Mouse (Mus musculus) heart, adult 2 months (tissue): Measurements from ENCODE around the gene 2310030G06Rik. TPM values are rescaled to one million over a fixed set of nuclear protein-coding genes. Genes with fewer than 3 reads are reported as not detected.

ENCODE experiments used
- DNase-seq, 2 experiments: peaks; one replicate each; pipeline ENCODE4 v3.0.0; 2021
- H3K27ac ChIP-seq: fragments of 200-600 bp; 2 replicates; pipeline ENCODE4 v1.8.1; 2022
- H3K27me3 ChIP-seq: fragments of 200-500 bp; 2 replicates; pipeline ENCODE4 v1.6.1; 2012; ENCODE audit warnings: mild to moderate bottlenecking, low read length, inconsistent platforms, mixed read lengths; ENCODE audit not compliant: control insufficient read depth, insufficient read depth
- H3K36me3 ChIP-seq: fragments of 200-500 bp; 2 replicates; pipeline ENCODE4 v1.6.1; 2012; ENCODE audit warnings: low read length, inconsistent platforms; ENCODE audit not compliant: control insufficient read depth, insufficient read depth
- H3K4me1 ChIP-seq: fragments of 200-500 bp; 2 replicates; pipeline ENCODE4 v1.6.1; 2011; ENCODE audit warnings: low read length; ENCODE audit not compliant: control insufficient read depth, insufficient read depth
- H3K4me3 ChIP-seq: fragments of 200-600 bp; 2 replicates; pipeline ENCODE4 v1.8.1; 2022
- H3K79me2 ChIP-seq: fragments of 200-500 bp; replicated peaks from 2 replicates; pipeline ENCODE4 v1.6.1; 2012; ENCODE audit warnings: mild to moderate bottlenecking, inconsistent platforms, low read length, moderate library complexity, mixed read lengths; ENCODE audit not compliant: control insufficient read depth, insufficient read depth
- H3K9ac ChIP-seq: fragments of 200-500 bp; 2 replicates; pipeline ENCODE4 v1.6.1; 2012; ENCODE audit warnings: low read depth, mild to moderate bottlenecking, control low read depth, inconsistent platforms, low read length, mixed read lengths
- CTCF ChIP-seq: fragments of 200-600 bp; IDR thresholded peaks from 2 replicates; pipeline ENCODE4 v1.8.1; 2022; ENCODE audit warnings: antibody characterized with exemption, mild to moderate bottlenecking, moderate library complexity
- EP300 ChIP-seq: fragments of 200-500 bp; IDR thresholded peaks from 2 replicates; pipeline ENCODE4 v1.6.1; 2011; ENCODE audit warnings: low read depth, low read length, control low read depth; ENCODE audit not compliant: insufficient read depth
- POLR2A ChIP-seq: fragments of 200-500 bp; IDR thresholded peaks from 2 replicates; pipeline ENCODE4 v1.6.1; 2011; ENCODE audit warnings: mild to moderate bottlenecking, low read depth, low read length, control low read depth; ENCODE audit not compliant: insufficient read depth
- WGBS: fragments of 180-500 bp; shearing (Covaris S2); methylation state at CpG from one replicate; pipeline ENCODE4 v1.1.7; 2018; 5-methylcytosine and 5-hydroxymethylcytosine counted together
- intact Hi-C: fragments of 180-260 bp; cut with DNase I; formaldehyde crosslinking; loops from one replicate; pipeline ENCODE4 v1.15.1; 2025
- polyA plus RNA-seq: library from polyadenylated mRNA; depleted of rRNA; stranded (reverse); fragments of >200 nt; gene quantifications from 2 replicates; pipeline ENCODE4 v1.2.3, GENCODE M21; 2012
- total RNA-seq, 2 experiments: library from RNA; stranded (reverse); gene quantifications; 2 replicates each; pipeline ENCODE4 v1.2.3; 2021

The 2310030G06Rik gene
- total and polyA plus RNA-seq, 3 experiments = 2.9 to 5.6 (median 4.3) TPM

DNA sequence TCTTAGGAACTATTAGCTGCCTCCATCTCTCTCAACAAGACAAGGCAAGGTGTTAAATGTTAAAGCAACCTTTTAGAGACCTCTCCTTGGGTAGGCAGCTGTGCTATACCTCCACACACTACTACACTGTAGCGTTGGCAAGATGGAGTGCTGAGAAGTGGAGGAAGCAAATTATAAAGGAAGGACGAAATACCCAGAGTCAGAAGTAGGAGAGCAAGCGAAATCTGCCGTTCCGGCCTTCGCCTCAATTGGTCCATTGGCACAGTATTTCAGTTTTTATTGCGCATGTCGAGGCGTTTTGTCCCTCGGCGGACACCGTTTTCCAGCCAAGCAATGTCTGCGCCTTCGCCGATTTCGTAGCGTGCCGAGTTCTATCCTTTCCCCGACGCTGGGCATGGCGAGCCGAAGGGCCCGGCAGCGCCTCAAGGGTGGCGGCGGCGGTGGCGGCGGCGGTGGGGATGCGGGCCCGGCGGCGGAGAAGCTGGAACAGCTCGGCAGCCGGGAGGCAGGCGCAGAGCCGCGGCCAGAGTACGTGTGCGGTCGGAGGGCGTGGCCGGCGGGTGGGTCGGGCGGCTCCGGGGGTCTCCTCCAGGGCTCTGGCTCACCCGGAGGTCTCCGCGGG is 28.8 kb upstream of the 2310030G06Rik start, which contains the start of the genes Alg9 and 1110032A03Rik:
Alg9 (plus strand) TSS at position 29 of the 622 bp plus-strand sequence.
1110032A03Rik (minus strand) TSS at position 530 of the 622 bp plus-strand sequence.
- WGBS = under 1% methylated on average over 51 of the region's 51 CpGs
- peak; percentile 89 to 93 for DNase-seq
- Histone ChIP-seq H3K79me2 (no peaks in the 10 kb centered on the region), H3K9ac (peak within 1 kb of the TSS; percentile 97), H3K27me3 (no peaks in the 10 kb centered on the region), H3K4me3 (peak within 1 kb of the TSS; percentile 98), H3K27ac (peak within 1 kb of the TSS; percentile 60), H3K36me3 (no peaks in the 10 kb centered on the region), H3K4me1 (peaks cover 1% of the 10 kb centered on the region)
- intact Hi-C loops = no loop called here
- TF ChIP-seq POLR2A (no peak), EP300 (peak; percentile 69; the same call in 1 of the 2 replicates), CTCF (0 out of 2 replicates have a peak, but pooled peaks have one; percentile 3)

DNA sequence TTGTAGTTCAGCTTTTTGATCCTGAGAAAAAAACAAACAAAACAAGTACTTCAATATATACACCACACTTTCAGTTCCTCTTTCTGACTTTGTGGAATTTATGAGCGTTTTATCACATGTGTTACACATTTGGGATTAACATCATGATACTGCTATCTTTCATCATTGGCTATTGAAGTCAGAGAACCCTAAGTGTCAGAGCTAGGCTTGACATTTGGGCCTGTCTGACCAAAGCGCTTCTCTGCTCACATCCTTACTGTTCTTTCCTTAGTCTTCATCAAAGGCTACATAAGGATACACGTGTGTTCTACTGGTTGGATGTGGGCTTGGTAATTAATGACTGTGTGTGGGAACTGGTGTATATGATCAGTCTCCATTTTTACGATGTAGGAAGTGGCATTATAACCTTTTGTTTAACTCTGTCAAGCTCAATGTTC is 27.7 kb upstream of the 2310030G06Rik start:
- 70% methylated on average over 4 of the region's 4 CpGs for WGBS

DNA sequence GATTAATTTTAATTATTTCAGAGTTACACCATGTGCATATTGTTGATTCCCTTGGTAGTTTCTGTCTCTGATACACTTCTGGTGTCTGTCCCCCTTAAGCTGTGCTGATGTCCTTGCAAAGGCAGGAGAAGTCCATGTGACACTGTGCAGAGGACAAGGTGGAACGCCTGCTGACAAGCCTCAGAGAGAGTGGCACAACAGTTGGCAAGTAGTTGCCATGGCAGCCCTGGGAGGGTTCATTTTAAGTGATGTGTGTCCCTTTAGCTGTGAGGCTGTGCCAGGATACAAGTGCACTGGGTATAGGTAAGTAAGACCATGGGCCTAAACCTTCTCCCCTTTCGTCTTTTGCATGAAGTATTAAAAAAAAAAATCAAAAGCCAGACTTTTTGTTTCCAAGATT is 23.7 kb upstream of the 2310030G06Rik start:
- TF ChIP-seq EP300 (0 out of 2 replicates have a peak, but pooled peaks have one; percentile 35), POLR2A (no peak)
- Histone ChIP-seq H3K4me3 (no peak overlapping the region), H3K27ac (peak overlapping the region; percentile 18; the same call in 1 of the 2 replicates), H3K4me1 (peaks cover 4% of the 10 kb centered on the region), H3K9ac (no peak overlapping the region), H3K36me3 (no peaks in the 10 kb centered on the region), H3K79me2 (no peaks in the 10 kb centered on the region), H3K27me3 (no peaks in the 10 kb centered on the region)
- intact Hi-C loops = no loop called here
- WGBS = 76% methylated on average over 2 of the region's 2 CpGs
- DNase-seq = peak in 1 of 2 experiments; percentile 45

More for the DNA sequence above, 27.7 kb upstream of the 2310030G06Rik start:
- no peak for TF ChIP-seq EP300
- no peak for TF ChIP-seq POLR2A
- no peak for TF ChIP-seq CTCF
- DNase-seq = no peak
- Histone ChIP-seq H3K79me2 (no peaks in the 10 kb centered on the region), H3K27me3 (no peaks in the 10 kb centered on the region), H3K27ac (no peak overlapping the region), H3K4me1 (peaks cover 1% of the 10 kb centered on the region), H3K36me3 (no peaks in the 10 kb centered on the region), H3K9ac (no peak overlapping the region), H3K4me3 (no peak overlapping the region)
- intact Hi-C loops = no loop called here

DNA sequence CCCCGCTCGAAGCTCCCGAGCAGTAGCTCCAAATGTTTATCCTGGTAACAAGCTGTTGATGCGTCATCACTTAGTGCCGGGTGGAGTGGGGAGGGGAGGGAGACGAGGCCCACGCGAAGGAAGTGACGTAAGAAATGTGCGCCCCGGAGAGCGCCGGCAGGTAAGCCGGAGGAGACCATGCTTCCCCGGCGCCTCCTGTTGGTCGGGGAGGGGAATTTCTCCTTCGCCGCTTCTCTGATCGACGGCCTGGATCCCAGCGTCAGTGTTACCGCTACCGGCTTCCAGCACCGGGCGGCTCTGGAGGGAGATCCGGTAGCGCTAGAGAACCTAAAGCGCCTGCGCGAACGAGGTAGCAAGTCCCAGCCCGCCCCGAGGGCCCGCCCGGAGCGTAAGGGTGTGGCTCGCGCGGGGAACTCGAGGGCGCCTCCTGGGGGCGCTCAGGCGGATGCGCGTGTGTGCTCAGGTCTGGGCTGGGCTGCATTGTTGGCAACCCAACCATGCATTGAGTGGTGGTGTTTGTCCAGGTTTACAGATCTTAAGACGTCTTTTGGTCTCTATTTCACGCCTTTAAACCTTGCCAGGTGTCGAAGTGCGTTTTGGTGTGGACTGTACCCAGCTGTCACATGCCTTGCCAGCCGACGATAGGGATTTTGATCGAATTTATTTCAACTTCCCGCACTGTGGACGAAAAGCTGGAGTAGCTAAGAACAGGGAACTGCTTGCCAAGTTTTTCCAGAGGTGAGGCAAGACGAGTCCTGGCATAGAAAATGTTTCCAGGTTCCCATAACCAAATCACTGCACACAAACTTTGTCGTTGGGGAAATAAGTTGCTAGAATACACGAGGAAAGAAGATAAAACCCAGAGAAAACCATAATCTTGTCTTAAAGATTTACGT is 22.0 kb upstream of the 2310030G06Rik start, which contains the start of gene Fdxacb1:
Fdxacb1 (plus strand) TSS at position 130 of the 896 bp plus-strand sequence.
- peak; percentile 98 for DNase-seq
- H3K27ac ChIP-seq = peak within 1 kb of the TSS; percentile 93
- peak; percentile 37; the same call in 1 of the 2 replicates for TF ChIP-seq POLR2A
- TF ChIP-seq EP300 = peak; percentile 73
- peak; percentile 97 for TF ChIP-seq CTCF
- H3K36me3 ChIP-seq = no peaks in the 10 kb centered on the region
- WGBS = 2% methylated on average over 59 of the region's 59 CpGs
- no peaks in the 10 kb centered on the region for H3K27me3 ChIP-seq
- H3K79me2 ChIP-seq = no peaks in the 10 kb centered on the region
- intact Hi-C loops = loop anchor here (1.0 to 5.0 kb wide), 3 partner anchors 70 to 166 kb away; partner anchors contain the start of genes Dlat, Sdhd and Timm8b
- peak within 1 kb of the TSS; percentile 72 for H3K9ac ChIP-seq
- H3K4me1 ChIP-seq = peaks cover 4% of the 10 kb centered on the region
- H3K4me3 ChIP-seq = peak within 1 kb of the TSS; percentile 72

DNA sequence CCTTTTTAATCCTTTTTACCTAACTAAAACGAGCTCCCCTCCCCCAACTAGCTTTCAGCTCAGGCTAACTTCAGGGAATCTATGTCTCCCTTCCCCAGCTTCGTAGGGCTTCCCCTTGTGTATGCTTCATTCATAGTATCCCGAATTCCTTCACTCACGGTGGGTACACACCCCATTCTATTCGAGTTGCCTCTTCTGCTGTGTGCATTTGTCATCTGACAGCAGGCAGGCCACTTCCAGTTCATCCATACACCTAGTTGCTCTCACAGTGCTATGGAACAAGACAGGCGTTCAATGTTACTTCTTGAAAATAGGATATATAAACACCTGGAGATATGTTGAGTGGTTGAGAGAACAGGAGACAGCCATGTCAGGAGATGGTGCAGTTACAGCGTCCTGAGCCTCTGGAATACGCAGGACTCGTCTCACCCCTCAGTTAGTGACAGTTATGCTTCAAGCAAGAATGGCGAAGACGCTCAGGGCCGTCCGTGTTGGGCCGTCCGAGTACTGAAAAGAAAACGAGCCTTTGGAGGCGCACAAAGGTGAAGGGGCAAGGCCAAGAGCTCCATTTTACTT is 21.3 kb upstream of the 2310030G06Rik start:
- intact Hi-C loops = loop anchor here (1.0 to 5.0 kb wide), 3 partner anchors 69 to 165 kb away; partner anchors contain the start of genes Dlat, Sdhd and Timm8b
- peaks cover 4% of the 10 kb centered on the region for H3K4me1 ChIP-seq
- WGBS = 4% methylated on average over 17 of the region's 17 CpGs
- TF ChIP-seq EP300 (no peak), POLR2A (peak; percentile 84; the same call in 1 of the 2 replicates), CTCF (no peak)
- H3K27me3 ChIP-seq = no peaks in the 10 kb centered on the region
- H3K4me3 ChIP-seq = peak overlapping the region; percentile 72
- DNase-seq = no peak
- H3K79me2 ChIP-seq = no peaks in the 10 kb centered on the region
- peak overlapping the region; percentile 72 for H3K9ac ChIP-seq
- H3K27ac ChIP-seq = peak overlapping the region; percentile 93
- H3K36me3 ChIP-seq = no peaks in the 10 kb centered on the region
